Mouse (Mus musculus) left cerebral cortex, postnatal 4 days (tissue): ENCODE measurements around the gene Caml. TPM values are rescaled to one million over a fixed set of nuclear protein-coding genes. Genes with fewer than 3 reads are reported as not detected.
"Not testable (repeated sequence)": the region's sequence is repeated elsewhere in the genome, so short reads cannot be mapped to it uniquely, and the experiment has no call there.

ENCODE experiments used
- DNase-seq: peaks from one replicate; pipeline ENCODE4 v3.0.0-alpha.2; 2022
- intact Hi-C: fragments of 180-260 bp; cut with DNase I; formaldehyde crosslinking; loops from one replicate; pipeline ENCODE4 v1.15.1; 2025
- total RNA-seq, 2 experiments: library from RNA; stranded (reverse); gene quantifications; 2 replicates each; pipeline ENCODE4 v1.2.3; 2021

Gene Caml
- total RNA-seq, 2 experiments from 2014 or later = 60.3 to 62.0 TPM

- no peak for DNase-seq
- intact Hi-C loops = no loop called here
Observed at GRCm38 (mm10) chr13:55619328-55619727, 3.5 kb upstream of the Caml start.

GRCm38 (mm10) chr13:55620275-55620674 lies 2.5 kb upstream of the Caml start:
- intact Hi-C loops = no loop called here

GRCm38 (mm10) chr13:55622156-55622648 lies 603 bp upstream of the Caml start:
- DNase-seq, intact Hi-C loops: not testable (repeated sequence)

More at GRCm38 (mm10) chr13:55620275-55620674, 2.5 kb upstream of the Caml start:
- no peak for DNase-seq

- peak; percentile 92 for DNase-seq
- intact Hi-C loops = loop anchor here (5.0 kb wide), 1 partner anchor 32 kb away; no protein-coding TSS in a partner anchor
Observed at GRCm38 (mm10) chr13:55634639-55635127, 11.9 kb downstream of the Caml start, which contains the start of gene Ddx46. Gene Ddx46 (plus strand): TSS chr13:55635027.

- peak; percentile 21 for DNase-seq
- intact Hi-C loops = loop anchor here (5.0 kb wide), 1 partner anchor 33 kb away; no protein-coding TSS in a partner anchor
Observed at GRCm38 (mm10) chr13:55635146-55635571, 12.4 kb downstream of the Caml start.

- DNase-seq = no peak
- intact Hi-C loops = loop anchor here (5.0 kb wide), 1 partner anchor 34 kb away; no protein-coding TSS in a partner anchor
Observed at GRCm38 (mm10) chr13:55636185-55636983, 13.6 kb downstream of the Caml start.

GRCm38 (mm10) chr13:55640480-55640879 lies 17.7 kb downstream of the Caml start:
- intact Hi-C loops = loop anchor here (5.0 kb wide), 1 partner anchor 37 kb away; no protein-coding TSS in a partner anchor

GRCm38 (mm10) chr13:55644525-55644924 lies 21.7 kb downstream of the Caml start:
- peak; percentile 17 for DNase-seq
- intact Hi-C loops = loop anchor here (5.0 kb wide), 1 partner anchor 33 kb away; no protein-coding TSS in a partner anchor

More at GRCm38 (mm10) chr13:55640480-55640879, 17.7 kb downstream of the Caml start:
- DNase-seq = peak; percentile 73

- no peak for DNase-seq
- intact Hi-C loops = loop anchor here (10.0 kb wide), 1 partner anchor 355 kb away; no protein-coding TSS in a partner anchor
Observed at GRCm38 (mm10) chr13:55650098-55650497, 27.3 kb downstream of the Caml start.

- no peak for DNase-seq
- intact Hi-C loops = loop anchor here (10.0 kb wide), 1 partner anchor 356 kb away; no protein-coding TSS in a partner anchor
Observed at GRCm38 (mm10) chr13:55650980-55651379, 28.2 kb downstream of the Caml start.

GRCm38 (mm10) chr13:55668550-55668949 lies 45.7 kb downstream of the Caml start:
- intact Hi-C loops = no loop called here
- DNase-seq = peak; percentile 49

- intact Hi-C loops = no loop called here
- no peak for DNase-seq
Observed at GRCm38 (mm10) chr13:55672711-55673110, 49.9 kb downstream of the Caml start.

- no peak for DNase-seq
- intact Hi-C loops = loop anchor here (5.0 kb wide), 1 partner anchor 35 kb away; no protein-coding TSS in a partner anchor
Observed at GRCm38 (mm10) chr13:55677364-55677763, 54.6 kb downstream of the Caml start.

Other genes with a start within 250 kb of the Caml start
- under 1 TPM in 1 of 2 experiments, not detected in 1; 0.36 TPM for gene Slc34a1, start 224.8 kb upstream of the Caml start, total RNA-seq
- gene Pfn3, start 207.8 kb upstream of the Caml start, total RNA-seq = 1 to 10 TPM in 1 of 2 experiments, under 1 TPM in 1; 0.97 to 1.1 TPM
- gene F12, start 196.2 kb upstream of the Caml start, total RNA-seq = under 1 TPM; 0.30 to 0.38 TPM
- gene Grk6, start 177.9 kb upstream of the Caml start, total RNA-seq = 10 to 100 TPM; 73.8 to 78.8 TPM
- gene Prr7, start 158.7 kb upstream of the Caml start, total RNA-seq = 10 to 100 TPM; 86.0 to 87.5 TPM
- 100 to 1,000 TPM; 623 to 643 TPM for gene Dbn1, start 134.9 kb upstream of the Caml start, total RNA-seq
- gene Pdlim7, start 109.3 kb upstream of the Caml start, total RNA-seq = 10 to 100 TPM; 62.5 to 66.8 TPM
- 1 to 10 TPM; 6.4 to 7.2 TPM for gene Dok3, start 93.7 kb upstream of the Caml start, total RNA-seq
- gene Ddx41, start 86.3 kb upstream of the Caml start, total RNA-seq = 10 to 100 TPM; 51.6 to 56.5 TPM
- gene Fam193b, start 51.9 kb upstream of the Caml start, total RNA-seq = 10 to 100 TPM; 91.4 to 92.9 TPM
- 100 to 1,000 TPM; 109 to 111 TPM for gene Tmed9, start 49.3 kb upstream of the Caml start, total RNA-seq
- gene B4galt7, start 23.1 kb upstream of the Caml start, total RNA-seq = 10 to 100 TPM; 32.3 to 32.4 TPM
- 10 to 100 TPM; 49.7 to 50.2 TPM for gene Ddx46, start 12.0 kb downstream of the Caml start, total RNA-seq
- 100 to 1,000 TPM; 101 TPM for gene B230219D22Rik, start 70.1 kb downstream of the Caml start, total RNA-seq
- 10 to 100 TPM; 58.7 to 59.5 TPM for gene Txndc15, start 91.6 kb downstream of the Caml start, total RNA-seq
- gene Pcbd2, start 104.4 kb downstream of the Caml start, total RNA-seq = 10 to 100 TPM; 20.6 to 25.4 TPM
- under 1 TPM; 0.38 to 0.44 TPM for gene Catsper3, start 161.6 kb downstream of the Caml start, total RNA-seq
- gene Pitx1, start 213.2 kb downstream of the Caml start, total RNA-seq = not detected